Mouse (Mus musculus): ENCODE data around the gene Itpr1. TPM values are rescaled to one million over a fixed set of nuclear protein-coding genes. Genes with fewer than 3 reads are reported as not detected.
"Not testable (repeated sequence)": the region's sequence is repeated elsewhere in the genome, so short reads cannot be mapped to it uniquely, and the experiment has no call there.

The Itpr1 gene
- polyA plus RNA-seq, 1 experiment from 2014 or later, result 11.9 TPM

DNA sequence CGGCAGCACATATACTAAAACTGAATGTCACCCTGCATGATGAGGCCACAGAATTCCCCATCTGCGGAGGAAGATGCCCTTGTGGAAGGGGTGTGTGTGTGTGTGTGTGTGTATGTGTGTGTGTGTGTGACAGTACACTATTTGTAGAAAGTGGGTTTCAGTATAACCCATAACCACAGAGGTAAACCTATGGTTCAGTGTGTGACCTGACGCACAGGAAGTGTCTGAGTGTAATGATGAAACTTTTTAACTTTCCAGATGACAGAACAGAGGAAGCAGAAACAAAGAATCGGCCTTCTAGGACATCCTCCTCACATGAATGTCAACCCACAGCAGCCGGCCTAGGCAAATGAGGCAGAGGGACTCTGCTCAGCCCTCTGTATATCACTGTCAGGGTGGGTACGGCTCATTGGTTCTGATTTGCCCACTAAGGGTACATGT, 336.6 kb downstream of the Itpr1 start:
- Histone ChIP-seq H3K4me3 (no peak overlapping the region), H3K4me1 (no peaks in the 10 kb centered on the region), H3K27ac (no peak overlapping the region), H3K9me3 (no peaks in the 10 kb centered on the region), H3K4me2 (replicated peaks) (no peak overlapping the region), H3K36me3 (no peaks in the 10 kb centered on the region), H3K27me3 (no peaks in the 10 kb centered on the region), H3K9ac (no peak overlapping the region)
- no peak for ATAC-seq (ENCODE audit: insufficient number of reproducible peaks, insufficient read depth, low FRiP score, low TSS enrichment)
- 83% methylated on average over 6 of the region's 6 CpGs for WGBS

DNA sequence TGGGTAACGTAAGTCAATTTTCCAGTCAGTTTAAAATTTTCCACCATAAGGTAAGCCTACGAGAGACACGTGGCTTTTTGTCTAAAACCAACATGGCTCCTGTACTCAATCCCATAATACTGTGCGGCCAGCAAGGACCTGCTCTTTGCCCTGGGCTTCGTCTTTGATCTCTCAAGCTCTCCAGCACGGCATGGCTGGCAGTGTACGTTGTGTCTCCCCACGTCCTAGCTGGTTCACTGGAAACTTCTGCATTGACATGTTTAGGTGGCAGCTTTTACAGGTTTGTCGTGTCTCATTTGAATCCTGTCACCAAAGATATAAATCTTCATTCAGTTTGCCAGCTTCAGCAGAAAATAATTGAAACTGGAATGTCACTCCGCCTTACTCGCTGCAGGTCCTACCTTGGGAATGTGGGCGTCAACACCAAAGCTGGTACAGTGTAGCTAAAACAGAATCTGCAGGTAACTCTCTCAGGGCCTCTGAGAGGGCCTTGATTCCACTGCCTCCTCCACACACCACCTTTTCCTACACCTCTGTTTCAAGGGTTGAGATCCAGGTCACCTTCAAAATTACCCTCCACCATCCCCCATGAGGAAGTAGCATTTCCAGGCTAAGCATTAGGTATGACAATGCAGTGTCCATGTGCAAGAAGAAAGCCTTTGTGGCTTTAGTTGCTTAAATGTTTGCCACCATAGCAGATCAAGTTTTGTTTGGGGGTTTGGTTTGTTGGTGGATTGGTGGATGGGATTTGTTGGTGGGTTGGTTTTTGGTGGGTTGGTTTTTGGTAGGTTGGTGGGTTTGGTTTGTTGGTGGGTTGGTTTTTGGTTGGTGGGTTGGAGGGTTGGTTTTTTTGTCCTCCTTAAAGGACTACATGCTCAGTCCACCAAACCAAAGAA, 339.1 kb downstream of the Itpr1 start:
- Histone ChIP-seq H3K27ac (no peak overlapping the region), H3K9ac (no peak overlapping the region), H3K9me3 (no peaks in the 10 kb centered on the region), H3K36me3 (no peaks in the 10 kb centered on the region), H3K4me3 (no peak overlapping the region), H3K27me3 (no peaks in the 10 kb centered on the region), H3K4me1 (no peaks in the 10 kb centered on the region), H3K4me2 (replicated peaks) (no peak overlapping the region)
- 89% methylated on average over 12 of the region's 12 CpGs for WGBS
- no peak for ATAC-seq (ENCODE audit: insufficient number of reproducible peaks, insufficient read depth, low FRiP score, low TSS enrichment)

GRCm38 (mm10) chr6:108553013-108553412, 340.1 kb downstream of the Itpr1 start:
- no peaks in the 10 kb centered on the region for H3K36me3 ChIP-seq
- no peak for ATAC-seq (ENCODE audit: insufficient number of reproducible peaks, insufficient read depth, low FRiP score, low TSS enrichment)
- H3K9ac ChIP-seq, result no peak overlapping the region
- H3K4me2 ChIP-seq (replicated peaks), result no peak overlapping the region
- no peak overlapping the region for H3K4me3 ChIP-seq
- no peaks in the 10 kb centered on the region for H3K4me1 ChIP-seq
- H3K27me3 ChIP-seq, result no peaks in the 10 kb centered on the region
- H3K9me3 ChIP-seq, result no peaks in the 10 kb centered on the region
- H3K27ac ChIP-seq, result no peak overlapping the region
- WGBS, result 83% methylated on average over 3 of the region's 3 CpGs

GRCm38 (mm10) chr6:108553536-108553935, 340.6 kb downstream of the Itpr1 start:
- H3K9ac ChIP-seq, result no peak overlapping the region
- 84% methylated on average over 4 of the region's 4 CpGs for WGBS
- no peaks in the 10 kb centered on the region for H3K36me3 ChIP-seq
- H3K4me3 ChIP-seq, result no peak overlapping the region
- no peaks in the 10 kb centered on the region for H3K4me1 ChIP-seq
- ATAC-seq (ENCODE audit: insufficient number of reproducible peaks, insufficient read depth, low FRiP score, low TSS enrichment), result no peak
- no peak overlapping the region for H3K27ac ChIP-seq
- H3K9me3 ChIP-seq, result no peaks in the 10 kb centered on the region
- no peaks in the 10 kb centered on the region for H3K27me3 ChIP-seq
- no peak overlapping the region for H3K4me2 ChIP-seq (replicated peaks)

GRCm38 (mm10) chr6:108554389-108554788, 341.5 kb downstream of the Itpr1 start:
- Histone ChIP-seq H3K36me3 (no peaks in the 10 kb centered on the region), H3K27ac (no peak overlapping the region), H3K4me2 (replicated peaks) (no peak overlapping the region), H3K4me1 (no peaks in the 10 kb centered on the region), H3K27me3 (no peaks in the 10 kb centered on the region), H3K9ac (no peak overlapping the region), H3K4me3 (no peak overlapping the region), H3K9me3 (no peaks in the 10 kb centered on the region)
- WGBS, result 92% methylated on average over 4 of the region's 4 CpGs
- ATAC-seq (ENCODE audit: insufficient number of reproducible peaks, insufficient read depth, low FRiP score, low TSS enrichment), result no peak

DNA sequence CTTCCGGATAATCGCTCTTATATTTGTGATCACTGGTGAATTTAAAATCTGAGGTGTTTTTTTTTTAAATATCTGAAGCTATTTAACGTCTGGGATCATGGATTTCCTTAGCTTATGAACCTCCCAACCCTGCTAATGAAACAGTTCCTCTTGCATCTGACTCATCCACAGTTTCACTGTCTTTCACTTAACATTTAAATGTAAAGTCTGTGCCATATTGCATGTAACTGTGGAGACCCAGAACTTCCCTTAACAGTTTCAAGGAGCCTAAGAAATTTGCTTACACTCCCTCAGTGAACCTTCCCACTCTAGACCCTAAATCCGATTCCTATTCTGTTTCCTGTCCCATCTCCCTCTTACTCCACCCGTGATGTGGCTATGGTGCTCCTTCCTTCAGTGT, 342.0 kb downstream of the Itpr1 start:
- WGBS, result 88% methylated on average over 5 of the region's 5 CpGs
- no peaks in the 10 kb centered on the region for H3K27me3 ChIP-seq
- H3K4me1 ChIP-seq, result no peaks in the 10 kb centered on the region
- H3K9ac ChIP-seq, result no peak overlapping the region
- H3K4me3 ChIP-seq, result no peak overlapping the region
- no peak overlapping the region for H3K27ac ChIP-seq
- H3K9me3 ChIP-seq, result no peaks in the 10 kb centered on the region
- no peak overlapping the region for H3K4me2 ChIP-seq (replicated peaks)
- no peaks in the 10 kb centered on the region for H3K36me3 ChIP-seq
- no peak for ATAC-seq (ENCODE audit: insufficient number of reproducible peaks, insufficient read depth, low FRiP score, low TSS enrichment)

- 88% methylated on average over 4 of the region's 4 CpGs for WGBS
- H3K27ac ChIP-seq, result no peak overlapping the region
- H3K9me3 ChIP-seq, result no peaks in the 10 kb centered on the region
- no peaks in the 10 kb centered on the region for H3K36me3 ChIP-seq
- no peak overlapping the region for H3K4me3 ChIP-seq
- H3K4me1 ChIP-seq, result no peaks in the 10 kb centered on the region
- no peak overlapping the region for H3K9ac ChIP-seq
- no peak for ATAC-seq (ENCODE audit: insufficient number of reproducible peaks, insufficient read depth, low FRiP score, low TSS enrichment)
- H3K4me2 ChIP-seq (replicated peaks), result no peak overlapping the region
- H3K27me3 ChIP-seq, result no peaks in the 10 kb centered on the region
Measured at GRCm38 (mm10) chr6:108557576-108558322, 344.9 kb downstream of the Itpr1 start.

DNA sequence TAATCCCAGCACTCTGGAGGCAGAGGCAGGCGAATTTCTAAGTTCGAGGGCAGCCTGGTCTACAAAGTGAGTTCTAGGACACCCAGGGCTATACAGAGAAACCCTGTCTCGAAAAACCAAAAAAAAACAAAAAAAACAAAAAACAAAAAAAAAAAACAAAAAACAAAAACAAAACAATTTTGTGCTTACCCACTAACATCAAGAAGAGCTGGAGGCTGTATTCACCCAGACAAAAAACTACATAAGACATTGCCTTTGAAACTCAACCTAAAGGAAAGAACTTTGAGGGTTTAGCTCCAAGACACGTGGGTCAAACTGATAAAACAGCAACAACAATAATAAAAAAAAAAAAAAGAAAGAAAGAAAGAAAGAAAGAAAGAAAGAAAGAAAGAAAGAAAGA, 346.3 kb downstream of the Itpr1 start:
- not testable (repeated sequence) for H3K27ac ChIP-seq; H3K9ac ChIP-seq; ATAC-seq (ENCODE audit: insufficient number of reproducible peaks, insufficient read depth, low FRiP score, low TSS enrichment); H3K4me2 ChIP-seq (replicated peaks); H3K36me3 ChIP-seq; H3K9me3 ChIP-seq; H3K4me1 ChIP-seq; H3K4me3 ChIP-seq; H3K27me3 ChIP-seq
- 88% methylated on average over 4 of the region's 4 CpGs for WGBS

DNA sequence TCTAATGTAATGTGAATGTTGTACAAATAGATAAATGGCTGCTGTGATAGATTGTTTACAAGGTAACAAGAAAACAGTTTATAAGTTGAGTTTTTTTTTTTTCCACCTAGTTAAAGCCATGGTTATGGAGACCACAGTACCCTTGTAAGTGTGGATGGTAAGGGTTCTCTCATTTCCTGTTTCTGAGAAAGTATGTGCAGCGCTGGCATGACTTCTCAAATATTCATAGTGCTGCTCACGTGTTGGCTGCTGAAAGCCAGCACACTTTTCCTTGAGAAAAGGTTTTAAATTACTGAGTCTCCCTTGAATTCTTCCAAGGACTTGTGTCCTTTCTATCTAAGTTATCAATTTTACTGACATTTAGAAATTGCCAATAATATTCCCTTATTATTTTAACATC, 350.1 kb downstream of the Itpr1 start:
- 77% methylated on average over 2 of the region's 2 CpGs for WGBS
- H3K36me3 ChIP-seq, result no peaks in the 10 kb centered on the region
- H3K4me2 ChIP-seq (replicated peaks), result no peak overlapping the region
- H3K27me3 ChIP-seq, result no peaks in the 10 kb centered on the region
- no peak overlapping the region for H3K9ac ChIP-seq
- no peak for ATAC-seq (ENCODE audit: insufficient number of reproducible peaks, insufficient read depth, low FRiP score, low TSS enrichment)
- H3K27ac ChIP-seq, result no peak overlapping the region
- H3K4me3 ChIP-seq, result no peak overlapping the region
- H3K9me3 ChIP-seq, result no peaks in the 10 kb centered on the region
- 0 out of 2 replicates have a peak, but pooled peaks cover 3% of the 10 kb centered on the region for H3K4me1 ChIP-seq

DNA sequence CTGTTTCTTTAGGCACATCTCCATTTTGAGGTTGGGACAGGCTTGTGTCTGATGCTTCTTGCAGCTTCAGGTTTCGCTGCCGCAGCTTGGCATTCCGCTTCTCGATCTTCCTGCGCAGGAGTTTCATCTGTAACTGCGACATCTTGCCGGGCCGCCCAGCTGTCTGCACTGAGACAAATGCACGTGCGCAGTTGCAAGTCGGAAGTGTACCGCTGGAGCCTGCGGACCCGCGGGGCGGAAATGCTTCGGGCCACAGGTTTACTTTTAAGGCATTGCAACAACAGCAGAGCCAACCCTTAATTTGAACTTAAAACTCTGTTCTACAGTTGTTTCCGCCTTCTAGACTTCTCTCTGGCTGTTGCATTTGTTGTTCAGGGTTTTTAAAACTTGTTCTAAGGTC, 352.6 kb downstream of the Itpr1 start:
- not testable (repeated sequence) for H3K27me3 ChIP-seq; H3K4me2 ChIP-seq (replicated peaks); H3K36me3 ChIP-seq; H3K4me1 ChIP-seq; H3K9me3 ChIP-seq; H3K9ac ChIP-seq; H3K4me3 ChIP-seq; ATAC-seq (ENCODE audit: insufficient number of reproducible peaks, insufficient read depth, low FRiP score, low TSS enrichment); H3K27ac ChIP-seq
- 80% methylated on average over 18 of the region's 18 CpGs for WGBS

GRCm38 (mm10) chr6:108566549-108566948, 353.7 kb downstream of the Itpr1 start:
- H3K4me2 ChIP-seq (replicated peaks), result no peak overlapping the region
- no peak for ATAC-seq (ENCODE audit: insufficient number of reproducible peaks, insufficient read depth, low FRiP score, low TSS enrichment)
- H3K9ac ChIP-seq, result no peak overlapping the region
- peaks cover 17% of the 10 kb centered on the region for H3K4me1 ChIP-seq
- H3K4me3 ChIP-seq, result no peak overlapping the region
- no peak overlapping the region for H3K27ac ChIP-seq
- H3K27me3 ChIP-seq, result no peaks in the 10 kb centered on the region
- no peaks in the 10 kb centered on the region for H3K36me3 ChIP-seq
- no peaks in the 10 kb centered on the region for H3K9me3 ChIP-seq
